Mouse (Mus musculus): ENCODE measurements at regions not wholly inside any gene's neighbourhood (a gene's known extent, or its start where the extent isn't known, plus 50 kb on each side); places are given as distances from the start of the nearest gene placed in this dataset.

DNA sequence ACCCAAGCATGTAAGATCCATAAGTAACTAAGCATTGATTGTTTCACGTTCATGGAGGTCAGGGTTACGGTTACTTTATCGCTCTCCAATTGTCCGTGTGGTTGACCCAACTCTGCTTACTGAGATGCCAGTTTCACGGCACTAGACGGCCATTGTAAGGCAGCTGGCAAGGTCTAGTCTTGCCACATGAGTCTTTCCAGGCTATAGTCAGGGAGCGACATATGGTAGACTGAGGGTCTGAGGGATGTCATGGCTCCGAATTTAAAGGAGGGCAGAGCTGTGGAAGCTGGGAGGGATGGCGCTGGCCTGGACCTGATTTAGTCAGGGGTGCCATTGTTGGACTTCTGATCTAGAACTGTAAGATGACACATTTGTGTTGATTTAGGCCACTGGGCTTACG lies 72.0 kb upstream of the Frem2 start:
- H3K4me1 ChIP-seq (ENCODE audit: insufficient read depth, low read depth, low read length), result no peaks in the 10 kb centered on the region
- TF ChIP-seq CTCF (IDR thresholded peaks at IDR 0.05) (no peak), EP300 (IDR thresholded peaks at IDR 0.05) (no peak)
- no peaks in the 10 kb centered on the region for H3K9me3 ChIP-seq (ENCODE audit: low read length)
- ATAC-seq (no peak), DNase-seq (ENCODE audit: low spot score) (no peak)
- WGBS, result 95% methylated on average over 10 of the region's 10 CpGs
- no peak overlapping the region for H3K4me2 ChIP-seq (replicated peaks; ENCODE audit: low read depth, low read length)
- H3K27ac ChIP-seq (ENCODE audit: low read length), result no peak overlapping the region
- H3K4me3 ChIP-seq (ENCODE audit: low read depth, low read length), result no peak overlapping the region
- no peaks in the 10 kb centered on the region for H3K27me3 ChIP-seq (replicated peaks; ENCODE audit: insufficient read depth, low read length)
- no peaks in the 10 kb centered on the region for H3K36me3 ChIP-seq (ENCODE audit: insufficient read depth, low read length)
- H3K9ac ChIP-seq (replicated peaks; ENCODE audit: low read depth), result no peak overlapping the region

DNA sequence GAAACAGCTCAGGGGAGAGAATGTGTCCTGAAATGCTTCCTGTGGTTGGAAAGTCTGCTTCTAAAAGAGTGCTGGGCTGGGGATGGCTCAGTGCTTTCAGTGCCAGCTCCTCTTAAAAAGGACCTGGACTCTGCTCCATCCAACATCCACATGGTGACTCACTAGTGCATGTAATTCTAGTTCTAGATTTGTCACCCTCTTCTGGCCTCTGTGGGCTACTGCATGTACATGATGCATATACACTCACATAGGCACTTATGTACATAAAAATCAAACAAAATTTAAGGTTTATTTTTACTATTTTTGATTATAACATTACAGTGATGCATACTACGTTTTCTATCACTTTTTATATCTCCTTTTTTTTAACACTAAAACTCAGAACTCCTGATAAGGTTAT lies 70.6 kb upstream of the Frem2 start:
- H3K9ac ChIP-seq (replicated peaks; ENCODE audit: low read depth), result no peak overlapping the region
- DNase-seq (ENCODE audit: low spot score) (no peak), ATAC-seq (no peak)
- H3K4me3 ChIP-seq (ENCODE audit: low read depth, low read length), result no peak overlapping the region
- H3K4me1 ChIP-seq (ENCODE audit: insufficient read depth, low read depth, low read length), result no peaks in the 10 kb centered on the region
- no peaks in the 10 kb centered on the region for H3K36me3 ChIP-seq (ENCODE audit: insufficient read depth, low read length)
- H3K4me2 ChIP-seq (replicated peaks; ENCODE audit: low read depth, low read length), result no peak overlapping the region
- H3K27ac ChIP-seq (ENCODE audit: low read length), result no peak overlapping the region
- 81% methylated on average over 1 of the region's 1 CpGs for WGBS
- H3K27me3 ChIP-seq (replicated peaks; ENCODE audit: insufficient read depth, low read length), result no peaks in the 10 kb centered on the region
- no peaks in the 10 kb centered on the region for H3K9me3 ChIP-seq (ENCODE audit: low read length)
- no peak for TF ChIP-seq EP300 (IDR thresholded peaks at IDR 0.05)
- TF ChIP-seq CTCF (IDR thresholded peaks at IDR 0.05), result no peak

DNA sequence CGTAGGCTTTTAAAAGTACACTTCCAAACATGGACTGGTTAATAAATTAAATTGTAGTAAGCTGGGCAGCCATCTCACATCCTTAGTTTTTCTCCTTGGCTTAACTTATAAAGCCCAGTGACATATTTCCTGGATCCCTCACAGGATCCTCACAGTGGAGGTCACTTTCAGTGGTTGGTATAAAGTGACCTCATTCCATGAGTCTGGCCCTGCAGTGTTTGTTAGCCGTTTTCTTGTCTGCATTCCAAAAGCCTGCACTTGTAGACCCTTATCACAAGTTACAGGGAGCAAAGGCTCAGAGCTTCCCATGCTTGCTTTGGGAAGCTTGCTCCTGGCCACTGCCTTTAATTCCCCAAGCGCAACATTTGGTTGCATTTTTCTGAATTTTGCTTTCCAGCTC lies 49.9 kb upstream of the Frem2 start:
- H3K27me3 ChIP-seq (replicated peaks; ENCODE audit: insufficient read depth, low read length), result no peaks in the 10 kb centered on the region
- no peak overlapping the region for H3K4me3 ChIP-seq (ENCODE audit: low read depth, low read length)
- ATAC-seq, result peak; percentile 71
- H3K4me2 ChIP-seq (replicated peaks; ENCODE audit: low read depth, low read length), result no peak overlapping the region
- peak; percentile 22 for DNase-seq (ENCODE audit: low spot score)
- H3K9me3 ChIP-seq (ENCODE audit: low read length), result no peaks in the 10 kb centered on the region
- H3K36me3 ChIP-seq (ENCODE audit: insufficient read depth, low read length), result no peaks in the 10 kb centered on the region
- 48% methylated on average over 3 of the region's 3 CpGs for WGBS
- H3K27ac ChIP-seq (ENCODE audit: low read length), result no peak overlapping the region
- H3K4me1 ChIP-seq (ENCODE audit: insufficient read depth, low read depth, low read length), result no peaks in the 10 kb centered on the region
- TF ChIP-seq CTCF (IDR thresholded peaks at IDR 0.05) (no peak), EP300 (IDR thresholded peaks at IDR 0.05) (no peak)
- H3K9ac ChIP-seq (replicated peaks; ENCODE audit: low read depth), result no peak overlapping the region

Data from lung, postnatal 0 days (tissue).